In genomic region chr4:145295589-145296300, GRCm38 (mm10) we compare ENCODE assay signal across 8 mouse cellular contexts. TPM values are rescaled to one million over a fixed set of nuclear protein-coding genes. Genes with fewer than 3 reads are reported as not detected.
A peak's percentile ranks its signal among the peaks of the same experiment; 100 is the strongest.
DNase-seq lines count a peak whose midpoint lies in the region; ATAC-seq and TF ChIP-seq lines count a peak whose summit lies in the region.

No protein-coding gene starts in this region.

- in situ Hi-C loops in ES-E14 (cut with MboI; ENCODE audit: low sequenced_read_pairs in 2 of 2, unreplicated experiment in 2 of 2): loop anchor here (25.0 kb wide), 2 partner anchors 108 to 408 kb away; partner anchors contain the start of genes Dhrs3 (in 2 of the 2) and Vps13d (in 1 of the 2)

- no peak overlapping the region for H3K4me3 ChIP-seq in ES-E14 (ENCODE audit: insufficient read depth in 1 of 2, low read depth in 1 of 2, low read length in 2 of 2, poor library complexity in 1 of 2, severe bottlenecking in 1 of 2)

- peak; percentile 70 to 83 for DNase-seq in cerebellum, postnatal 14 days
- DNase-seq in ES-E14 (ENCODE audit: low read depth, low spot score): no peak
- peak; percentile 63 to 67 for DNase-seq in cerebellum, postnatal 4 days (ENCODE audit: low spot score in 2 of 2)
- DNase-seq in heart, postnatal 14 days: peak; percentile 71 to 82
- DNase-seq in layer of hippocampus, adult 9-11 months: peak; percentile 33
- peak; percentile 61 to 79 for DNase-seq in lung, postnatal 4 days
- peak; percentile 75 for DNase-seq in right cerebral cortex, postnatal 4 days

- H3K36me3 ChIP-seq in ES-E14 (ENCODE audit: control insufficient read depth, insufficient read depth, low read length, poor library complexity, severe bottlenecking): no peaks in the 10 kb centered on the region

- H3K9ac ChIP-seq in ES-E14 (ENCODE audit: insufficient read depth, low read depth, low read length, poor library complexity, severe bottlenecking): no peak overlapping the region

- ATAC-seq in cerebellum, adult (ENCODE audit: insufficient number of reproducible peaks, low FRiP score, low TSS enrichment): no peak

- H3K9me3 ChIP-seq in ES-E14 (ENCODE audit: control insufficient read depth, insufficient read depth, low read depth, low read length): no peaks in the 10 kb centered on the region

- intact Hi-C loops in heart, postnatal 14 days (cut with DNase I): loop anchor here (1.0 to 5.0 kb wide), 2 partner anchors 139 to 528 kb away; no protein-coding TSS in a partner anchor

- H3K4me1 ChIP-seq in ES-E14 (ENCODE audit: control insufficient read depth in 2 of 2, insufficient read depth in 2 of 2, low read length in 2 of 2, poor library complexity in 1 of 2): peaks cover 0 to 5% of the 10 kb centered on the region in 2 experiments; a peak in 1 of 4 replicates

- no peak overlapping the region for H3K27ac ChIP-seq in ES-E14 (ENCODE audit: insufficient read depth, low read depth, low read length, poor library complexity, severe bottlenecking)

TF ChIP-seq in ES-E14, 5 proteins besides CTCF, POLR2A, EP300 and RAD21:
- TF ChIP-seq HCFC1 (IDR thresholded peaks at IDR 0.05; ENCODE audit: borderline replicate concordance, insufficient read depth, low read length) (no peak), ZC3H11A (IDR thresholded peaks at IDR 0.05; ENCODE audit: borderline replicate concordance, low read depth, low read length) (peak; percentile 94; the same call in 1 of the 2 replicates), ZNF384 (IDR thresholded peaks at IDR 0.05; ENCODE audit: low read depth, low read length) (peak; percentile 99)

RNA-seq across cellular contexts. Expression of gene Tnfrsf8, which starts 19.2 kb away (rescaled TPM):
- 4.0 and 5.1 TPM in 2 replicates for total RNA-seq in ES-E14 (2012; rRNA removed)
- under 1 TPM; 0.17 to 0.19 TPM for total RNA-seq in heart, postnatal 14 days (2021)

RNA-seq across cellular contexts. Expression of gene Tnfrsf1b, which starts 49.1 kb away (rescaled TPM):
- total RNA-seq in ES-E14 (2012; rRNA removed): 4.3 and 10.7 TPM in 2 replicates
- 1 to 10 TPM; 5.5 to 6.3 TPM for total RNA-seq in heart, postnatal 14 days (2021)
